Comparison of ENCODE assay signal across 16 mouse cellular contexts in genomic region chr7:46235948-46236347, GRCm38 (mm10). TPM values are rescaled to one million over a fixed set of nuclear protein-coding genes. Genes with fewer than 3 reads are reported as not detected.
DNase-seq lines count a peak whose midpoint lies in the region; ATAC-seq lines count a peak whose summit lies in the region.
"Had no signal": no experiment of that assay in that cellular context is flagged by ENCODE, and none has a peak within 500 bp of the region (broad histone marks: within the 10 kb centered on the region; RNA-seq: fewer than 3 reads in every experiment).

No protein-coding gene starts in this region.

- 65% methylated on average over 18 of the region's 18 CpGs for WGBS in forebrain, embryonic 10.5 days
- 58% methylated on average over 18 of the region's 18 CpGs for WGBS in forebrain, embryonic 11.5 days
- 72% methylated on average over 18 of the region's 18 CpGs for WGBS in embryonic facial prominence, embryonic 14.5 days
- WGBS in intestine, embryonic 14.5 days: 68% methylated on average over 18 of the region's 18 CpGs
- WGBS in midbrain, embryonic 16.5 days: 48% methylated on average over 12 of the region's 18 CpGs

- H3K36me3 ChIP-seq in forebrain, embryonic 10.5 days (replicated peaks): no peaks in the 10 kb centered on the region
- H3K36me3 ChIP-seq in forebrain, embryonic 11.5 days (ENCODE audit: control insufficient read depth, insufficient read depth, low read length): no peaks in the 10 kb centered on the region
- no peaks in the 10 kb centered on the region for H3K36me3 ChIP-seq in embryonic facial prominence, embryonic 14.5 days (ENCODE audit: control insufficient read depth, insufficient read depth, low read length)
- no peaks in the 10 kb centered on the region for H3K36me3 ChIP-seq in intestine, embryonic 14.5 days (ENCODE audit: control insufficient read depth, insufficient read depth, low read length)
- no peaks in the 10 kb centered on the region for H3K36me3 ChIP-seq in midbrain, embryonic 16.5 days (ENCODE audit: control insufficient read depth, insufficient read depth, low read length)
- H3K36me3 ChIP-seq: embryonic facial prominence, embryonic 15.5 days; heart, embryonic 13.5 days; liver, embryonic 13.5 days had no signal

- H3K4me3 ChIP-seq in forebrain, embryonic 10.5 days: no peak overlapping the region; the same call in 1 of the 2 replicates
- H3K4me3 ChIP-seq in forebrain, embryonic 11.5 days (ENCODE audit: low read depth, low read length): no peak overlapping the region
- H3K4me3 ChIP-seq in embryonic facial prominence, embryonic 14.5 days (ENCODE audit: low read depth, low read length): no peak overlapping the region
- no peak overlapping the region for H3K4me3 ChIP-seq in intestine, embryonic 14.5 days (ENCODE audit: low read depth, low read length)
- H3K4me3 ChIP-seq in midbrain, embryonic 16.5 days (ENCODE audit: low read depth, low read length): no peak overlapping the region
- H3K4me3 ChIP-seq: embryonic facial prominence, embryonic 15.5 days; heart, embryonic 13.5 days; liver, embryonic 13.5 days had no signal

- H3K4me1 ChIP-seq in forebrain, embryonic 10.5 days: peaks cover 39% of the 10 kb centered on the region
- H3K4me1 ChIP-seq in forebrain, embryonic 11.5 days (replicated peaks; ENCODE audit: control insufficient read depth, insufficient read depth, low read length): no peaks in the 10 kb centered on the region
- no peaks in the 10 kb centered on the region for H3K4me1 ChIP-seq in embryonic facial prominence, embryonic 14.5 days (ENCODE audit: control insufficient read depth, insufficient read depth, low read length)
- no peaks in the 10 kb centered on the region for H3K4me1 ChIP-seq in intestine, embryonic 14.5 days (replicated peaks; ENCODE audit: control insufficient read depth, insufficient read depth, low read length)
- H3K4me1 ChIP-seq in midbrain, embryonic 16.5 days (ENCODE audit: control insufficient read depth, insufficient read depth, low read length): peaks cover 19% of the 10 kb centered on the region
- H3K4me1 ChIP-seq: embryonic facial prominence, embryonic 15.5 days; liver, embryonic 13.5 days had no signal

- peaks cover 25% of the 10 kb centered on the region for H3K27me3 ChIP-seq in forebrain, embryonic 10.5 days (ENCODE audit: poor library complexity, severe bottlenecking)
- H3K27me3 ChIP-seq in forebrain, embryonic 11.5 days (ENCODE audit: control insufficient read depth, insufficient read depth, low read length): no peaks in the 10 kb centered on the region
- H3K27me3 ChIP-seq in embryonic facial prominence, embryonic 14.5 days (replicated peaks; ENCODE audit: control insufficient read depth, insufficient read depth, low read length): no peaks in the 10 kb centered on the region
- no peaks in the 10 kb centered on the region for H3K27me3 ChIP-seq in intestine, embryonic 14.5 days (replicated peaks; ENCODE audit: control insufficient read depth, insufficient read depth, low read length)
- H3K27me3 ChIP-seq in midbrain, embryonic 16.5 days (ENCODE audit: control insufficient read depth, insufficient read depth, low read depth, low read length): no peaks in the 10 kb centered on the region; the same call in 1 of the 2 replicates
- H3K27me3 ChIP-seq: embryonic facial prominence, embryonic 15.5 days; liver, embryonic 13.5 days had no signal

- H3K9me3 ChIP-seq in forebrain, embryonic 10.5 days: no peaks in the 10 kb centered on the region
- H3K9me3 ChIP-seq in forebrain, embryonic 11.5 days (ENCODE audit: control insufficient read depth, low read length): no peaks in the 10 kb centered on the region
- no peaks in the 10 kb centered on the region for H3K9me3 ChIP-seq in embryonic facial prominence, embryonic 14.5 days (ENCODE audit: control insufficient read depth, low read length)
- H3K9me3 ChIP-seq in intestine, embryonic 14.5 days (ENCODE audit: control insufficient read depth, low read length): no peaks in the 10 kb centered on the region
- no peaks in the 10 kb centered on the region for H3K9me3 ChIP-seq in midbrain, embryonic 16.5 days (replicated peaks; ENCODE audit: control insufficient read depth, low read length, poor library complexity, severe bottlenecking)
- H3K9me3 ChIP-seq: embryonic facial prominence, embryonic 15.5 days; heart, embryonic 13.5 days; liver, embryonic 13.5 days had no signal

- H3K4me2 ChIP-seq in forebrain, embryonic 11.5 days (ENCODE audit: low read depth, low read length, severe bottlenecking): no peak overlapping the region
- H3K4me2 ChIP-seq in embryonic facial prominence, embryonic 14.5 days (ENCODE audit: low read depth, low read length): peak overlapping the region; percentile 10; the same call in 1 of the 2 replicates
- peak overlapping the region; percentile 44 for H3K4me2 ChIP-seq in intestine, embryonic 14.5 days (ENCODE audit: low read length)
- no peak overlapping the region for H3K4me2 ChIP-seq in midbrain, embryonic 16.5 days (ENCODE audit: low read length)
- H3K4me2 ChIP-seq: embryonic facial prominence, embryonic 15.5 days; heart, embryonic 13.5 days; liver, embryonic 13.5 days had no signal

- no peak for DNase-seq in forebrain, embryonic 10.5 days (ENCODE audit: extremely low spot score, low spot score)
- DNase-seq in forebrain, embryonic 11.5 days (ENCODE audit: low spot score): no peak
- DNase-seq in embryonic facial prominence, embryonic 14.5 days (ENCODE audit: low spot score): no peak
- no peak for DNase-seq in intestine, embryonic 14.5 days (ENCODE audit: low spot score)
- no peak for DNase-seq in adrenal gland, adult 2 months
- no peak for DNase-seq in adrenal gland, postnatal 25 days
- no peak for DNase-seq in natural killer cell, adult 2 months (ENCODE audit: low spot score in 2 of 2)
- DNase-seq: adrenal gland, adult 8-10 months; B cell, adult 2 months; layer of hippocampus, postnatal 36 days; liver, embryonic 13.5 days; lung, postnatal 4 days; right cerebral cortex, postnatal 25 days had no signal

- H3K27ac ChIP-seq in forebrain, embryonic 10.5 days: peak overlapping the region; percentile 35; the same call in 1 of the 2 replicates
- H3K27ac ChIP-seq in forebrain, embryonic 11.5 days (ENCODE audit: low read depth, low read length): no peak overlapping the region
- no peak overlapping the region for H3K27ac ChIP-seq in embryonic facial prominence, embryonic 14.5 days (replicated peaks; ENCODE audit: low read depth, low read length)
- peak overlapping the region; percentile 78; the same call in 1 of the 2 replicates for H3K27ac ChIP-seq in intestine, embryonic 14.5 days (ENCODE audit: low read depth)
- H3K27ac ChIP-seq in midbrain, embryonic 16.5 days (ENCODE audit: low read length): peak overlapping the region; percentile 25; the same call in 1 of the 2 replicates
- H3K27ac ChIP-seq: embryonic facial prominence, embryonic 15.5 days; heart, embryonic 13.5 days; liver, embryonic 13.5 days had no signal

- no peak overlapping the region; the same call in 1 of the 2 replicates for H3K9ac ChIP-seq in forebrain, embryonic 11.5 days (ENCODE audit: low read length)
- H3K9ac ChIP-seq in embryonic facial prominence, embryonic 14.5 days (ENCODE audit: low read depth, low read length): no peak overlapping the region
- H3K9ac ChIP-seq in intestine, embryonic 14.5 days (ENCODE audit: low read length): no peak overlapping the region
- no peak overlapping the region for H3K9ac ChIP-seq in midbrain, embryonic 16.5 days (ENCODE audit: low read depth, low read length)
- H3K9ac ChIP-seq: embryonic facial prominence, embryonic 15.5 days; heart, embryonic 13.5 days; liver, embryonic 13.5 days had no signal

- ATAC-seq in forebrain, embryonic 11.5 days (replicated peaks; ENCODE audit: low FRiP score): no peak
- ATAC-seq in embryonic facial prominence, embryonic 14.5 days (ENCODE audit: low read depth): no peak
- peak; percentile 34; the same call in 1 of the 2 replicates for ATAC-seq in intestine, embryonic 14.5 days (replicated peaks; ENCODE audit: low FRiP score, low TSS enrichment, low read depth)
- ATAC-seq in midbrain, embryonic 16.5 days: peak; percentile 86

RNA-seq across cellular contexts. Expression of gene Ush1c, which starts 2.4 kb away (rescaled TPM):
- 3.6 and 4.4 TPM in 2 replicates for polyA plus RNA-seq in forebrain, embryonic 10.5 days (2016; fragmentation: Nextera tagmentation; extraction: Ambion mirVana)
- 3.1 and 4.7 TPM in 2 replicates for polyA plus RNA-seq in forebrain, embryonic 11.5 days (2014; fragmentation: Nextera tagmentation; extraction: Ambion mirVana)
- polyA plus RNA-seq in embryonic facial prominence, embryonic 14.5 days (2014; fragmentation: Nextera tagmentation; extraction: Ambion mirVana): 0.68 and 1.1 TPM in 2 replicates
- 36.6 and 36.8 TPM in 2 replicates for polyA plus RNA-seq in intestine, embryonic 14.5 days (2014; fragmentation: Nextera tagmentation; extraction: Ambion mirVana)
- polyA plus RNA-seq in midbrain, embryonic 16.5 days (2015; fragmentation: Nextera tagmentation; extraction: Ambion mirVana): 1.6 and 2.3 TPM in 2 replicates
- total RNA-seq in adrenal gland, adult 2 months (2021): 1 to 10 TPM; 1.6 to 1.8 TPM
- polyA plus RNA-seq in adrenal gland, adult 2 months (2012; rRNA removed): 0.06 TPM in 1 of 2 replicates, not detected in the other
- total RNA-seq in adrenal gland, postnatal 25 days (2021): 2.5 and 2.7 TPM in 2 replicates
- polyA plus RNA-seq: liver, embryonic 13.5 days had no signal

RNA-seq across cellular contexts. Expression of gene Otog, which starts 4.8 kb away (rescaled TPM):
- 0.07 TPM in 1 of 2 replicates, not detected in the other for polyA plus RNA-seq in forebrain, embryonic 10.5 days (2016; fragmentation: Nextera tagmentation; extraction: Ambion mirVana)
- 0.11 and 0.16 TPM in 2 replicates for polyA plus RNA-seq in forebrain, embryonic 11.5 days (2014; fragmentation: Nextera tagmentation; extraction: Ambion mirVana)
- 2.3 and 2.4 TPM in 2 replicates for polyA plus RNA-seq in embryonic facial prominence, embryonic 14.5 days (2014; fragmentation: Nextera tagmentation; extraction: Ambion mirVana)
- polyA plus RNA-seq in intestine, embryonic 14.5 days (2014; fragmentation: Nextera tagmentation; extraction: Ambion mirVana): 0.12 TPM in 1 of 2 replicates, not detected in the other
- polyA plus RNA-seq in midbrain, embryonic 16.5 days (2015; fragmentation: Nextera tagmentation; extraction: Ambion mirVana): 0.08 TPM in 1 of 2 replicates, not detected in the other
- 1 to 10 TPM in 1 of 2 experiments, not detected in 1; 1.5 TPM for total RNA-seq in adrenal gland, adult 2 months (2021)
- 0.04 and 0.16 TPM in 2 replicates for polyA plus RNA-seq in adrenal gland, adult 2 months (2012; rRNA removed)
- total RNA-seq in adrenal gland, postnatal 25 days (2021): 2.3 and 2.4 TPM in 2 replicates
- polyA plus RNA-seq: liver, embryonic 13.5 days had no signal

RNA-seq across cellular contexts. Expression of gene Abcc8, which starts 56.1 kb away (rescaled TPM):
- 1.5 TPM in 2 replicates for polyA plus RNA-seq in forebrain, embryonic 10.5 days (2016; fragmentation: Nextera tagmentation; extraction: Ambion mirVana)
- polyA plus RNA-seq in forebrain, embryonic 11.5 days (2014; fragmentation: Nextera tagmentation; extraction: Ambion mirVana): 0.55 and 0.79 TPM in 2 replicates
- polyA plus RNA-seq in embryonic facial prominence, embryonic 14.5 days (2014; fragmentation: Nextera tagmentation; extraction: Ambion mirVana): 2.8 TPM in 2 replicates
- 2.4 and 7.6 TPM in 2 replicates for polyA plus RNA-seq in intestine, embryonic 14.5 days (2014; fragmentation: Nextera tagmentation; extraction: Ambion mirVana)
- 7.0 and 9.6 TPM in 2 replicates for polyA plus RNA-seq in midbrain, embryonic 16.5 days (2015; fragmentation: Nextera tagmentation; extraction: Ambion mirVana)
- total RNA-seq in adrenal gland, adult 2 months (2021): 1 to 10 TPM; 1.7 to 3.3 TPM
- 1.3 and 1.7 TPM in 2 replicates for polyA plus RNA-seq in adrenal gland, adult 2 months (2012; rRNA removed)
- total RNA-seq in adrenal gland, postnatal 25 days (2021): 1.0 and 1.8 TPM in 2 replicates

Comparison
In these comparisons a context has a peak if more than half of its experiments do, and no peak if none do; other contexts are left out.
1. H3K27ac ChIP-seq: peak in forebrain, embryonic 10.5 days (single experiment), intestine, embryonic 14.5 days (single experiment) and midbrain, embryonic 16.5 days (single experiment); none in forebrain, embryonic 11.5 days (single experiment) and embryonic facial prominence, embryonic 14.5 days (single experiment).
2. ATAC-seq: peak in intestine, embryonic 14.5 days (single experiment) and midbrain, embryonic 16.5 days (single experiment); none in forebrain, embryonic 11.5 days (single experiment) and embryonic facial prominence, embryonic 14.5 days (single experiment).
3. H3K4me2 ChIP-seq: peak in embryonic facial prominence, embryonic 14.5 days (single experiment) and intestine, embryonic 14.5 days (single experiment); none in forebrain, embryonic 11.5 days (single experiment) and midbrain, embryonic 16.5 days (single experiment).